Mouse (Mus musculus) adrenal gland, postnatal 0 days (tissue): ENCODE results near the gene Gm45337. TPM values are rescaled to one million over a fixed set of nuclear protein-coding genes. Genes with fewer than 3 reads are reported as not detected.

Experiments
- polyA plus RNA-seq: library from polyadenylated mRNA; unstranded; fragments of >200 nt; fragmentation: Nextera tagmentation; extraction: Ambion mirVana; gene quantifications from 2 replicates; pipeline ENCODE4 v1.2.1, GENCODE M21; 2015

Gene Gm45337
- not detected in 2 replicates for polyA plus RNA-seq

GRCm38 (mm10) chr7:142144507-142144906, at the start of gene Gm45337:
Gm45337 (minus strand) TSS chr7:142144607.

DNA sequence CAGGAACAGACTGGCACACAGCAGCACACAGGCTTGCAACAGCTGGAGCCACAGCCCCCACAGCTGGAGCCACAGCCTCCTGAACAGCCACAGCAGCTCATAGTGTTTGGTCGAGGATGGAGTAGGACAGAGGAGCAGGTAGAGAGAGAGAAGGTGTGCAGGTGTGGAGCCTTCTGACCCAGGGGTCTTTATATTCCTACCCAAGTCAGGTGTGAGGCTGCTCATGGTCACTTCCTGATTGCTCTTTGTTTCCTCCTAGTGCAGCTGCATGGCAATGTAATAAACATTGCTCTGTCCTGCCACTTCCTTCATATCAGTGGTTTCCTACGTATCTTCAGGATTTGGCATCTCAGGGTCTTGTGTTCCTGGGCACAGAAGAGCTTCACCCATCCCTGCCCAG, 45.9 kb upstream of the Gm45337 start, which contains the start of gene Gm10153:
Gene Gm10153 (minus strand): TSS at position 101 of the 400 bp plus-strand sequence.

DNA sequence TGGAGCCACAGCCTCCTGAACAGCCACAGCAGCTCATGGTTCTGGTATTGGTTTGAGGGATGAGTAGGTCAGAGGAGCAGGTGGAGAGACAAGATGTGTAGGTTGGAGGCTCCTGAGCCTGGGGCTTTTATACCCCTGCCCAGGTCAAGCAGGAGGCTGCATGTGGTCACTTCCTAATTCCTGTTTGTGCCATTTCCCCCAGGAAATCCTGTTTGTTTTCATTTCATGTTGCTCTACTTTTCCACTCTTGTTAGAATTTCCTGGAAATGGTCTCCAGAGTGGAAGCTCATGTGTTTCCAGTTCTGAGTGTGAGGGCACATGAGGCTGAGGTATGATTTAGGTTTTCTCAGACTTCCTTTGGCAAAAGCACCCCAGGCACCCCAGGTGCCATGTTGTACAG, 31.5 kb upstream of the Gm45337 start, which contains the start of gene Krtap5-2:
Gene Krtap5-2 (minus strand): TSS at position 101 of the 400 bp plus-strand sequence.

DNA sequence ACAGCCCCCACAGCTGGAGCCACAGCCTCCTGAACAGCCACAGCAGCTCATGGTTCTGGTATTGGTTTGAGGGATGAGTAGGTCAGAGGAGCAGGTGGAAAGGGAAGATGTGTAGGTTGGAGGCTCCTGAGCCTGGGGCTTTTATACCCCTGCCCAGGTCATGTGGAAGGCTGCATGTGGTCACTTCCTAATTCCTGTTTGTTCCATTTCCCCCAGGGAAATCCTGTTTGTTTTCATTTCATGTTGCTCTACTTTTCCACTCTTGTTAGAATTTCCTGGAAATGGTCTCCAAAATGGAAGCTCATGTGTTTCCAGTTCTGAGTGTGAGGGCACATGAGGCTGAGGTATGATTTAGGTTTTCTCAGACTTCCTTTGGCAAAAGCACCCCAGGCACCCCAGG, 21.2 kb upstream of the Gm45337 start, which contains the start of gene Gm4553:
Gene Gm4553 (minus strand): TSS at position 101 of the 400 bp plus-strand sequence.

GRCm38 (mm10) chr7:142157013-142157412, 12.6 kb upstream of the Gm45337 start, which contains the start of gene Gm29735:
Gm29735 (minus strand) TSS chr7:142157113.

GRCm38 (mm10) chr7:142135934-142136333, 8.5 kb downstream of the Gm45337 start, which contains the start of gene Gm39115:
Gm39115 (minus strand) TSS chr7:142136034.

DNA sequence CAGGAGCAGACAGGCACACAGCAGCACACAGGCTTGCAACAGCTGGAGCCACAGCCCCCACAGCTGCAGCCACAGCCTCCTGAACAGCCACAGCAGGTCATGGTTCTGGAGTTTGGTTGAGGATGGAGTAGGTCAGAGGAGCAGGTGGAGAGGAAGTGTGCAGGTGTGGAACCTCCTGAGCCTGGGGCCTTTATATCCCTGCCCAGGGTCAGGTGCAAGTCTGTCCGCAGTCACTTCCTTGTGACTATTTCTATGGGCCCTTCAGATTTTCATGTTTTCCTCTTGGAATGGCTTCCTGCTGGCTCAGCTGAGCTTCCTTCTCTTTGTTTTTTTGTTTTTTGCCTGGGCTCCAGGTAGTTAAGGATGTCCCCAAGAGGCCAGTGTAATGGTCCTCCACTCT, 23.8 kb downstream of the Gm45337 start, which contains the start of gene Gm45618:
Gene Gm45618 (minus strand): TSS at position 101 of the 400 bp plus-strand sequence.

DNA sequence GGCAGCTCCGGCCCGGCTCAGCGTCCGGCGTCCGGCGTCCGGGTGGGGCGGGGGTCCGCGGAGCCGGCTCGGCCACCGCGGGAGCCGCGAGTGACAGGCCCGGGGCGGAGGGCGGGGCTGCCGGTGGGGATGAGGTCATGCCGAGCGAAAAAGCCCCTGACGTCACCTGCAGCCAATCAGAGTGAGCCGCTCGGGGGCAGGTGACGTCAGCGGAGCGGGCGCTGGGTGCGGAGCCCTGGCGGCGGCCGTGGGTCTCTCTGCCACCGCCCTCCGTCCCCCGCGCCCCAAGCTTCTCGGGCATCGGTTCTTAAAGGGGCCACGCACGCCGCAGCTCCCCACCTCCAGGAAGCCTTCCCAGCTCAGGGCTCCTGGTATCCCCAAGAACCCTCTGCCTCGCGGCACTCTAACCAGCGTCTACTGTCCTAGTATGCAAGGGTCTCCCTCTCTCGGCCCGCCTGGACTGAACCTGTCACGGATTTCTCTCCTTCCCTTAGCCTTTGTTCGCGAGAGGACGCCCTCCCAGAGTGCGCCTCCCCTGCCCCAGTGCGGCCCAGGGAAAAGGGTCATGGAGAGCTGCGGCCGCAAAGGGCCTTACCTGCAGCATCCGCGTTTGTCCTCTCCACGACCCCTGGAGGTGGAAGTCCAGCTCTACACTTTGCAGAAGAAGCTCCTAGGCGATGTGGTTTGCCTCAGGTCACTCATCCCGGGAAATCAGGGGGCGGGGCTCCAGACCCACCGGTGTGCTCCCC, 49.0 kb downstream of the Gm45337 start, which contains the start of gene Dusp8:
Gene Dusp8 (minus strand): TSS at position 661 of the 749 bp plus-strand sequence.

Other genes starting within 250 kb of the Gm45337 start
- gene Tollip, start 226.1 kb downstream of the Gm45337 start, polyA plus RNA-seq: 31.8 and 37.8 TPM in 2 replicates
- 0.88 and 2.3 TPM in 2 replicates for gene Brsk2, start 194.9 kb downstream of the Gm45337 start, polyA plus RNA-seq
- 70.3 and 97.4 TPM in 2 replicates for gene Mob2, start 83.5 kb downstream of the Gm45337 start, polyA plus RNA-seq
- gene Dusp8, start 48.8 kb downstream of the Gm45337 start, polyA plus RNA-seq: 10.1 and 15.8 TPM in 2 replicates
- not detected in 2 replicates for gene Gm45618, start 23.9 kb downstream of the Gm45337 start, polyA plus RNA-seq
- gene Gm39115, start 8.6 kb downstream of the Gm45337 start, polyA plus RNA-seq: not detected in 2 replicates
- gene Gm29735, start 12.5 kb upstream of the Gm45337 start, polyA plus RNA-seq: not detected in 2 replicates
- not detected in 2 replicates for gene Gm4553, start 21.1 kb upstream of the Gm45337 start, polyA plus RNA-seq
- not detected in 2 replicates for gene Krtap5-2, start 31.4 kb upstream of the Gm45337 start, polyA plus RNA-seq
- not detected in 2 replicates for gene Gm10153, start 45.8 kb upstream of the Gm45337 start, polyA plus RNA-seq
- gene Krtap5-3, start 56.8 kb upstream of the Gm45337 start, polyA plus RNA-seq: not detected in 2 replicates
- not detected in 2 replicates for gene Gm7579, start 67.3 kb upstream of the Gm45337 start, polyA plus RNA-seq
- not detected in 2 replicates for gene Krtap5-5, start 85.4 kb upstream of the Gm45337 start, polyA plus RNA-seq
- not detected in 2 replicates for gene Gm40460, start 96.5 kb upstream of the Gm45337 start, polyA plus RNA-seq
- gene Gm2431, start 113.7 kb upstream of the Gm45337 start, polyA plus RNA-seq: not detected in 2 replicates
- not detected in 2 replicates for gene Gm4559, start 129.8 kb upstream of the Gm45337 start, polyA plus RNA-seq
- not detected in 2 replicates for gene Krtap5-1, start 152.5 kb upstream of the Gm45337 start, polyA plus RNA-seq
- gene Krtap5-4, start 158.9 kb upstream of the Gm45337 start, polyA plus RNA-seq: not detected in 2 replicates
- gene Ifitm10, start 229.1 kb upstream of the Gm45337 start, polyA plus RNA-seq: 8.8 and 9.5 TPM in 2 replicates
- gene Gm49369, start 238.1 kb upstream of the Gm45337 start, polyA plus RNA-seq: 2.9 TPM in 1 of 2 replicates, not detected in the other
- gene Ctsd, start 243.4 kb upstream of the Gm45337 start, polyA plus RNA-seq: 448 and 665 TPM in 2 replicates